Mouse (Mus musculus): ENCODE data around the gene Wnt5b.

DNA sequence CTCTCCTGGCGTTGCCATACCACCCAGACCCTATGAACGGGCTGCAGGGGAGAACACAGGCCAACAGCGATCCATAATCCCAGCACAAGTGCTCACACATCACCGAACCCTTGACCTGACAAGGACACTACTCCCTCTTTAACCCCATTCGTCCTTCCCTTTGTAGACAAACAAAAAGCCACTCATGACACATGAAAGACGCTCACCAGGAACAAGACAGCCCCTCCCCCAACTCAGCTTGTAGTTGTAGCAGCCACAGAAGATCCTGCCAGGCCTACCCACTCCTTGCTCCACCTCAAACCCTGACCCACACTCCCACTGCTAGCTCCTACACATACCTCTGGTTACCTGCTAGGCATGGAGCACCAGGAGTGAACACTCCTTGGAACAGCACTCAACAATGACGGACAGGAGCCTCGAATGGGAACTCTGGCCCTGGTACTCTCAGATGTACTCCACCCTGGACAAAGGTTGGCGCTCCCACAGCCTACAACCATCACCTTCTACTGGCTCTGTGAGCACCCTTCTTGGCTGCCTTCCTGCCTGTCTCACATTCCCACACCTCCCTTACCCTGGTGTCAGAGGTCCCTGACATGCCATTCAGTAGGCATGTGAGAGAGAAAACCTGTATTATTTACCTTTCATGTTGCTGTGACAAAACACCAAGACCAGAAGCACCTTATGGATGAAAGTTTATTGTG lies 38.5 kb downstream of the Wnt5b start:
- TF ChIP-seq TAL1 (IDR thresholded peaks at IDR 0.05; ENCODE audit: low read length) (no peak), GATA1 (IDR thresholded peaks at IDR 0.05; ENCODE audit: low read length) (no peak)
